Mouse (Mus musculus) liver, embryonic 11.5 days (tissue): Measurements from ENCODE around the gene Crp. TPM values are rescaled to one million over a fixed set of nuclear protein-coding genes. Genes with fewer than 3 reads are reported as not detected.
A peak's percentile ranks its signal among the peaks of the same experiment; 100 is the strongest.

Experiments
- ATAC-seq: fragments of 200-750 bp; cut with Nextera tagmentation; replicated peaks from 2 replicates; pipeline ENCODE4 v1.8.0; 2017; ENCODE audit warnings: moderate number of reproducible peaks, mild to moderate bottlenecking, moderate TSS enrichment, moderate library complexity; ENCODE audit not compliant: low FRiP score
- DNase-seq: peaks from one replicate; pipeline ENCODE4 v3.0.0-alpha.2; 2017; ENCODE audit warnings: low spot score
- H3K27ac ChIP-seq: fragments of 300-500 bp; sonication (generic); 2 replicates; pipeline ENCODE4 v1.5.1; 2014; ENCODE audit warnings: mild to moderate bottlenecking, low read depth, low read length, control low read depth
- H3K27me3 ChIP-seq: fragments of 300-500 bp; sonication (generic); replicated peaks from 2 replicates; pipeline ENCODE4 v1.6.1; 2014; ENCODE audit warnings: low read length, mixed read lengths; ENCODE audit not compliant: control insufficient read depth, insufficient read depth
- H3K36me3 ChIP-seq: fragments of 300-500 bp; sonication (generic); 2 replicates; pipeline ENCODE4 v1.6.1; 2014; ENCODE audit warnings: mild to moderate bottlenecking, low read length, moderate library complexity, mixed read lengths; ENCODE audit not compliant: control insufficient read depth, insufficient read depth
- H3K4me1 ChIP-seq: fragments of 300-500 bp; sonication (generic); replicated peaks from 2 replicates; pipeline ENCODE4 v1.6.1; 2014; ENCODE audit warnings: low read length, mixed read lengths; ENCODE audit not compliant: control insufficient read depth, insufficient read depth
- H3K4me2 ChIP-seq: fragments of 300-500 bp; sonication (generic); 2 replicates; pipeline ENCODE4 v1.6.1; 2014; ENCODE audit warnings: mild to moderate bottlenecking, control low read depth, moderate library complexity
- H3K4me3 ChIP-seq: fragments of 300-500 bp; sonication (generic); 2 replicates; pipeline ENCODE4 v1.5.1; 2014; ENCODE audit warnings: low read depth, low read length, control low read depth
- H3K9ac ChIP-seq: fragments of 300-500 bp; sonication (generic); 2 replicates; pipeline ENCODE4 v1.6.1; 2014; ENCODE audit warnings: low read depth, low read length, control low read depth
- H3K9me3 ChIP-seq: fragments of 300-500 bp; sonication (generic); 2 replicates; pipeline ENCODE4 v1.6.1; 2016; ENCODE audit warnings: low read length, inconsistent platforms, mixed read lengths; ENCODE audit not compliant: control insufficient read depth
- WGBS: fragments of 180-500 bp; shearing (Covaris S2); extraction: QIAGEN DNeasy Blood & Tissue Kit; methylation state at CpG from one replicate; pipeline ENCODE4 v1.1.7; 2014; 5-methylcytosine and 5-hydroxymethylcytosine counted together
- polyA plus RNA-seq: library from polyadenylated mRNA; unstranded; fragments of >200 nt; fragmentation: Nextera tagmentation; extraction: Ambion mirVana; gene quantifications from 2 replicates; pipeline ENCODE4 v1.2.1, GENCODE M21; 2014

Crp gene
- polyA plus RNA-seq, 1 experiment from 2014 or later: 3.5 TPM

DNA sequence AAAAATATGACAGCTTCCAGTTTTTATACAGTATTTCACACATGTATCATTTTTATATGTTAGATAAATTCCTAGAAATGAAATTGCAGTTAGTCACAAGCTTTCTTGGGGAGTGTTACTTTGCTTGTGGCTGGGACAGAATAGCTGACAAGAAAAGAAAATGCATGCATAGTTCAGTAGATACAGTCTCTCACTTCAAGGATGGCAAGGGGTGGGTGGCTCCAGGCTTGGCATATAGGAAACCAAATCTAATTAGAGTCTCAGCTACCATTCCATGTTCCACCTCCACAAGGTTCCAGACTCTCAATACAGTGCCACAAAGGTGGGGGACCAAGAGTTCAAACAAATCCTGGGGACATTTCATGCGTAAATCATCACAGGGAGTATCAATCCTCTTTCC is 61.7 kb downstream of the Crp start:
- 85% methylated on average over 1 of the region's 1 CpGs for WGBS
- H3K9me3 ChIP-seq: no peaks in the 10 kb centered on the region
- H3K4me1 ChIP-seq: no peaks in the 10 kb centered on the region
- H3K27me3 ChIP-seq: no peaks in the 10 kb centered on the region
- H3K4me3 ChIP-seq: no peak overlapping the region
- no peaks in the 10 kb centered on the region for H3K36me3 ChIP-seq
- H3K4me2 ChIP-seq: no peak overlapping the region
- no peak overlapping the region for H3K27ac ChIP-seq
- H3K9ac ChIP-seq: no peak overlapping the region
- DNase-seq (no peak), ATAC-seq (no peak)

- DNase-seq (no peak), ATAC-seq (no peak)
- Histone ChIP-seq H3K9ac (no peak overlapping the region), H3K27ac (no peak overlapping the region), H3K36me3 (no peaks in the 10 kb centered on the region), H3K4me2 (no peak overlapping the region), H3K9me3 (no peaks in the 10 kb centered on the region), H3K4me3 (no peak overlapping the region), H3K27me3 (no peaks in the 10 kb centered on the region), H3K4me1 (no peaks in the 10 kb centered on the region)
- 80% methylated on average over 5 of the region's 5 CpGs for WGBS
These were observed 81.3 kb downstream of the Crp start for GRCm38 (mm10) chr1:172779195-172779594.

- ATAC-seq: peak; percentile 67
- WGBS: 54% methylated on average over 2 of the region's 2 CpGs
These were observed 87.5 kb downstream of the Crp start for GRCm38 (mm10) chr1:172785322-172785721.

DNA sequence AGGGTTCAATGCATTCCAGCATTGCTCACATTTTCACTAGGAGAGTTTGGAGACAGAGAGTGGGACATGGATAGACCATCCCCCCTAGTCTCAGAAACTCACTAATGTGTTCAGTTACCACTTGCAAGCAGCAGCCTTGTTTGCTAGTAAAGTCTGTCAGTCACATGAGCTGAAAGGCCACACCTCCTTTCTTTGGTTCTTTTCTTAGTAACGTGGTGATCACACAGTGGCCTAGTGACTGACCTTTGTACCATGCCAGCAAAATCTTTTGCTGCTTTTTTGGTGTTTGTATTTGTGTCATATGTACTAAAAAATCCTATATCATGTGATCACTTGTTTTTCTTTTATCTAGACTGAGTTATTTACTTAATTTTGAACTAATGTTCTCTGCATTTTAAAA is 88.0 kb downstream of the Crp start:
- ATAC-seq: peak; percentile 32; the same call in 1 of the 2 replicates
- 19% methylated on average over 1 of the region's 1 CpGs for WGBS
- H3K4me3 ChIP-seq: no peak overlapping the region

More at GRCm38 (mm10) chr1:172785322-172785721, 87.5 kb downstream of the Crp start:
- Histone ChIP-seq H3K4me2 (no peak overlapping the region), H3K9ac (no peak overlapping the region), H3K9me3 (no peaks in the 10 kb centered on the region), H3K27me3 (no peaks in the 10 kb centered on the region), H3K36me3 (no peaks in the 10 kb centered on the region), H3K4me1 (no peaks in the 10 kb centered on the region), H3K27ac (no peak overlapping the region), H3K4me3 (no peak overlapping the region)
- DNase-seq: no peak

GRCm38 (mm10) chr1:172828975-172829374 is 131.1 kb downstream of the Crp start:
- Histone ChIP-seq H3K4me1 (no peaks in the 10 kb centered on the region), H3K9ac (no peak overlapping the region), H3K9me3 (no peaks in the 10 kb centered on the region), H3K4me3 (no peak overlapping the region), H3K36me3 (no peaks in the 10 kb centered on the region), H3K4me2 (no peak overlapping the region), H3K27ac (no peak overlapping the region), H3K27me3 (no peaks in the 10 kb centered on the region)
- DNase-seq (no peak), ATAC-seq (no peak)
- 82% methylated on average over 2 of the region's 2 CpGs for WGBS

More for the DNA sequence above, 88.0 kb downstream of the Crp start:
- H3K9me3 ChIP-seq: no peaks in the 10 kb centered on the region
- no peak overlapping the region for H3K4me2 ChIP-seq
- H3K27ac ChIP-seq: no peak overlapping the region
- no peak overlapping the region for H3K9ac ChIP-seq
- H3K36me3 ChIP-seq: no peaks in the 10 kb centered on the region
- H3K27me3 ChIP-seq: no peaks in the 10 kb centered on the region
- no peak for DNase-seq
- H3K4me1 ChIP-seq: no peaks in the 10 kb centered on the region

- H3K9me3 ChIP-seq: no peaks in the 10 kb centered on the region
- no peaks in the 10 kb centered on the region for H3K4me1 ChIP-seq
- no peak overlapping the region for H3K27ac ChIP-seq
- DNase-seq (no peak), ATAC-seq (no peak)
- H3K27me3 ChIP-seq: no peaks in the 10 kb centered on the region
- H3K36me3 ChIP-seq: no peaks in the 10 kb centered on the region
- 81% methylated on average over 2 of the region's 2 CpGs for WGBS
- no peak overlapping the region for H3K9ac ChIP-seq
- H3K4me2 ChIP-seq: no peak overlapping the region
- H3K4me3 ChIP-seq: no peak overlapping the region
These were observed 149.3 kb downstream of the Crp start for GRCm38 (mm10) chr1:172847044-172847761.

GRCm38 (mm10) chr1:172848171-172848570 is 150.3 kb downstream of the Crp start:
- 83% methylated on average over 2 of the region's 2 CpGs for WGBS
- Histone ChIP-seq H3K4me1 (no peaks in the 10 kb centered on the region), H3K9ac (no peak overlapping the region), H3K27me3 (no peaks in the 10 kb centered on the region), H3K36me3 (no peaks in the 10 kb centered on the region), H3K27ac (no peak overlapping the region), H3K4me2 (no peak overlapping the region), H3K4me3 (no peak overlapping the region), H3K9me3 (no peaks in the 10 kb centered on the region)
- ATAC-seq: no peak
- no peak for DNase-seq

- WGBS: 77% methylated on average over 4 of the region's 4 CpGs
- DNase-seq: no peak
- H3K27ac ChIP-seq: no peak overlapping the region
- no peaks in the 10 kb centered on the region for H3K4me1 ChIP-seq
- H3K4me3 ChIP-seq: no peak overlapping the region
- no peak overlapping the region for H3K4me2 ChIP-seq
- no peak overlapping the region for H3K9ac ChIP-seq
- no peak for ATAC-seq
- no peaks in the 10 kb centered on the region for H3K27me3 ChIP-seq
- H3K9me3 ChIP-seq: no peaks in the 10 kb centered on the region
- no peaks in the 10 kb centered on the region for H3K36me3 ChIP-seq
These were observed 177.4 kb downstream of the Crp start for GRCm38 (mm10) chr1:172875265-172875664.

- no peaks in the 10 kb centered on the region for H3K4me1 ChIP-seq
- H3K27ac ChIP-seq: no peak overlapping the region
- H3K36me3 ChIP-seq: no peaks in the 10 kb centered on the region
- DNase-seq (no peak), ATAC-seq (no peak)
- H3K27me3 ChIP-seq: no peaks in the 10 kb centered on the region
- WGBS: 83% methylated on average over 1 of the region's 1 CpGs
- no peaks in the 10 kb centered on the region for H3K9me3 ChIP-seq
- H3K4me2 ChIP-seq: no peak overlapping the region
- no peak overlapping the region for H3K4me3 ChIP-seq
- H3K9ac ChIP-seq: no peak overlapping the region
These were observed 178.8 kb downstream of the Crp start for GRCm38 (mm10) chr1:172876675-172877074.
